Mouse (Mus musculus) MEL (cell line): ENCODE results near the gene St8sia2.

Experiments used
- CHD2 ChIP-seq: IDR thresholded peaks from 2 replicates; pipeline ENCODE4 v1.6.1; 2011; ENCODE audit warnings: low read length, improper control_type of control experiment
- CTCF ChIP-seq, 3 experiments: IDR thresholded peaks in 2 of 3; conservative IDR thresholded peaks in 1 of 3; 2 replicates each; pipeline ENCODE4 v1.5.1; 2011 to 2012; ENCODE audit warnings: low read length in 3 of 3, low read depth in 2 of 3, mild to moderate bottlenecking in 2 of 3, improper control_type of control experiment in 1 of 3, inconsistent platforms in 1 of 3, mixed read lengths in 1 of 3, moderate library complexity in 1 of 3; ENCODE audit not compliant: control insufficient read depth in 1 of 3, insufficient read depth in 1 of 3, poor library complexity in 1 of 3, severe bottlenecking in 1 of 3
- EP300 ChIP-seq, 2 experiments: IDR thresholded peaks; 2 replicates each; pipeline ENCODE4 v1.6.1; 2011; ENCODE audit warnings: improper control_type of control experiment in 2 of 2, low read length in 2 of 2, low read depth in 1 of 2, mild to moderate bottlenecking in 1 of 2
- HCFC1 ChIP-seq: IDR thresholded peaks from 2 replicates; pipeline ENCODE4 v1.6.1; 2012; ENCODE audit warnings: low read depth, mild to moderate bottlenecking, inconsistent platforms, low read length, improper control_type of control experiment, moderate library complexity
- MEF2A ChIP-seq: IDR thresholded peaks from 2 replicates; pipeline ENCODE4 v1.6.1; 2014; ENCODE audit warnings: low read depth, mild to moderate bottlenecking, inconsistent platforms, low read length, improper control_type of control experiment; ENCODE audit not compliant: poor library complexity, insufficient replicate concordance, severe bottlenecking; ENCODE audit errors: extremely low read depth
- POLR2A ChIP-seq, 2 experiments: IDR thresholded peaks; 2 replicates each; pipeline ENCODE4 v1.6.1; 2011 to 2012; ENCODE audit warnings: low read length in 2 of 2, mild to moderate bottlenecking in 2 of 2, control low read depth in 1 of 2, improper control_type of control experiment in 1 of 2, low read depth in 1 of 2, moderate library complexity in 1 of 2; ENCODE audit not compliant: control insufficient read depth in 1 of 2, insufficient read depth in 1 of 2, poor library complexity in 1 of 2
- RCOR1 ChIP-seq: IDR thresholded peaks from 2 replicates; pipeline ENCODE4 v1.6.1; 2012; ENCODE audit warnings: low read depth, mild to moderate bottlenecking, inconsistent platforms, low read length, improper control_type of control experiment
- ZC3H11A ChIP-seq: IDR thresholded peaks from 2 replicates; pipeline ENCODE4 v1.6.1; 2012; ENCODE audit warnings: low read depth, mild to moderate bottlenecking, inconsistent platforms, low read length, improper control_type of control experiment
- ZMIZ1 ChIP-seq: IDR thresholded peaks from 2 replicates; pipeline ENCODE4 v1.6.1; 2012; ENCODE audit warnings: low read depth, mild to moderate bottlenecking, inconsistent platforms, low read length, improper control_type of control experiment, moderate library complexity

- no peak for TF ChIP-seq CTCF (IDR thresholded peaks at IDR 0.05 in 2 of 3, conservative IDR thresholded peaks at IDR 0.05 in 1 of 3; ENCODE audit: control insufficient read depth in 1 of 3, insufficient read depth in 1 of 3, low read depth in 2 of 3, low read length in 3 of 3, poor library complexity in 1 of 3, severe bottlenecking in 1 of 3)
- no peak for TF ChIP-seq EP300 (IDR thresholded peaks at IDR 0.05; ENCODE audit: low read depth in 1 of 2, low read length in 2 of 2)
- TF ChIP-seq POLR2A (IDR thresholded peaks at IDR 0.05; ENCODE audit: control insufficient read depth in 1 of 2, insufficient read depth in 1 of 2, low read depth in 1 of 2, low read length in 2 of 2, poor library complexity in 1 of 2), result no peak
- TF ChIP-seq ZC3H11A, result no peak
- TF ChIP-seq RCOR1, result no peak
- no peak for TF ChIP-seq ZMIZ1
- no peak for TF ChIP-seq MEF2A
- no peak for TF ChIP-seq HCFC1
- no peak for TF ChIP-seq CHD2
Measured at GRCm38 (mm10) chr7:73891830-73892229, 121.7 kb downstream of the St8sia2 start.
